Mouse (Mus musculus): ENCODE results near the gene Gng13.

GRCm38 (mm10) chr17:25754241-25754640 lies 37.3 kb downstream of the Gng13 start, which contains the start of gene Msln:
- TF ChIP-seq CTCF (IDR thresholded peaks at IDR 0.05; ENCODE audit: low read depth) (no peak), EP300 (IDR thresholded peaks at IDR 0.05; ENCODE audit: low read depth) (no peak)

All from liver, embryonic 14.5 days (tissue).